Mouse (Mus musculus): ENCODE data around the gene Fam160b1. TPM values are rescaled to one million over a fixed set of nuclear protein-coding genes. Genes with fewer than 3 reads are reported as not detected.
A peak's percentile ranks its signal among the peaks of the same experiment; 100 is the strongest.

The Fam160b1 gene
- polyA plus RNA-seq (2015; fragmentation: Nextera tagmentation; extraction: Ambion mirVana): 13.5 and 13.7 TPM in 2 replicates

- Histone ChIP-seq H3K9me3 (no peaks in the 10 kb centered on the region), H3K4me2 (peak within 1 kb of the TSS; percentile 71), H3K27me3 (no peaks in the 10 kb centered on the region), H3K36me3 (no peaks in the 10 kb centered on the region), H3K4me1 (replicated peaks) (peaks cover 54% of the 10 kb centered on the region), H3K9ac (peak within 1 kb of the TSS; percentile 100), H3K4me3 (peak within 1 kb of the TSS; percentile 95), H3K27ac (peak within 1 kb of the TSS; percentile 98)
- ATAC-seq (ENCODE audit: low FRiP score): peak; percentile 93
- WGBS: under 1% methylated on average over 47 of the region's 70 CpGs
These were observed at the start of gene Fam160b1 for GRCm38 (mm10) chr19:57360341-57361130. Gene Fam160b1, plus strand, starts transcription at chr19:57360680.

GRCm38 (mm10) chr19:57313226-57313625, 47.3 kb upstream of the Fam160b1 start:
- peak overlapping the region; percentile 95 for H3K4me2 ChIP-seq
- no peak overlapping the region for H3K9ac ChIP-seq
- peak overlapping the region; percentile 72 for H3K4me3 ChIP-seq
- WGBS: 79% methylated on average over 10 of the region's 10 CpGs
- ATAC-seq (ENCODE audit: low FRiP score): no peak
- no peaks in the 10 kb centered on the region for H3K9me3 ChIP-seq
- H3K27ac ChIP-seq: no peak overlapping the region
- peaks cover 19% of the 10 kb centered on the region; the same call in 1 of the 2 replicates for H3K27me3 ChIP-seq
- peaks cover 17% of the 10 kb centered on the region for H3K4me1 ChIP-seq (replicated peaks)
- H3K36me3 ChIP-seq: no peaks in the 10 kb centered on the region

- Histone ChIP-seq H3K9ac (peak overlapping the region; percentile 86), H3K4me1 (replicated peaks) (peaks cover 17% of the 10 kb centered on the region), H3K4me2 (peak overlapping the region; percentile 95), H3K27ac (peak overlapping the region; percentile 89), H3K36me3 (no peaks in the 10 kb centered on the region), H3K4me3 (peak overlapping the region; percentile 72), H3K27me3 (peaks cover 19% of the 10 kb centered on the region; the same call in 1 of the 2 replicates), H3K9me3 (no peaks in the 10 kb centered on the region)
- WGBS: 47% methylated on average over 3 of the region's 3 CpGs
- no peak for ATAC-seq (ENCODE audit: low FRiP score)
These were observed 46.6 kb upstream of the Fam160b1 start for GRCm38 (mm10) chr19:57313891-57314345.

GRCm38 (mm10) chr19:57314346-57315012, 46.0 kb upstream of the Fam160b1 start, which contains the start of gene Ablim1:
Gene Ablim1, minus strand, starts transcription at chr19:57314919.
- 1% methylated on average over 52 of the region's 52 CpGs for WGBS
- peaks cover 17% of the 10 kb centered on the region for H3K4me1 ChIP-seq (replicated peaks)
- H3K4me2 ChIP-seq: peak within 1 kb of the TSS; percentile 95
- H3K9ac ChIP-seq: peak within 1 kb of the TSS; percentile 86
- H3K36me3 ChIP-seq: no peaks in the 10 kb centered on the region
- H3K27ac ChIP-seq: peak within 1 kb of the TSS; percentile 89
- H3K27me3 ChIP-seq: peaks cover 19% of the 10 kb centered on the region; the same call in 1 of the 2 replicates
- H3K4me3 ChIP-seq: peak within 1 kb of the TSS; percentile 72
- H3K9me3 ChIP-seq: no peaks in the 10 kb centered on the region
- peak; percentile 85 for ATAC-seq (ENCODE audit: low FRiP score)

- Histone ChIP-seq H3K36me3 (no peaks in the 10 kb centered on the region), H3K27me3 (peaks cover 19% of the 10 kb centered on the region; the same call in 1 of the 2 replicates), H3K4me3 (peak overlapping the region; percentile 72), H3K27ac (peak overlapping the region; percentile 89), H3K4me2 (peak overlapping the region; percentile 95), H3K9ac (peak overlapping the region; percentile 86), H3K9me3 (0 out of 2 replicates have a peak, but pooled peaks cover 2% of the 10 kb centered on the region), H3K4me1 (replicated peaks) (peaks cover 17% of the 10 kb centered on the region)
- 47% methylated on average over 11 of the region's 11 CpGs for WGBS
- ATAC-seq (ENCODE audit: low FRiP score): peak; percentile 37; the same call in 1 of the 2 replicates
These were observed 45.4 kb upstream of the Fam160b1 start for GRCm38 (mm10) chr19:57315013-57315565.

GRCm38 (mm10) chr19:57316597-57316996, 43.9 kb upstream of the Fam160b1 start:
- peaks cover 17% of the 10 kb centered on the region for H3K4me1 ChIP-seq (replicated peaks)
- no peak overlapping the region for H3K27ac ChIP-seq
- no peak overlapping the region for H3K4me2 ChIP-seq
- H3K9me3 ChIP-seq: 0 out of 2 replicates have a peak, but pooled peaks cover 2% of the 10 kb centered on the region
- H3K36me3 ChIP-seq: no peaks in the 10 kb centered on the region
- H3K9ac ChIP-seq: no peak overlapping the region
- ATAC-seq (ENCODE audit: low FRiP score): no peak
- 90% methylated on average over 3 of the region's 3 CpGs for WGBS
- H3K4me3 ChIP-seq: no peak overlapping the region
- peaks cover 19% of the 10 kb centered on the region; the same call in 1 of the 2 replicates for H3K27me3 ChIP-seq

- Histone ChIP-seq H3K9me3 (0 out of 2 replicates have a peak, but pooled peaks cover 2% of the 10 kb centered on the region), H3K4me1 (replicated peaks) (no peaks in the 10 kb centered on the region), H3K9ac (no peak overlapping the region), H3K27me3 (0 out of 2 replicates have a peak, but pooled peaks cover 6% of the 10 kb centered on the region), H3K4me2 (no peak overlapping the region), H3K4me3 (no peak overlapping the region), H3K36me3 (no peaks in the 10 kb centered on the region), H3K27ac (no peak overlapping the region)
- 77% methylated on average over 9 of the region's 9 CpGs for WGBS
- no peak for ATAC-seq (ENCODE audit: low FRiP score)
These were observed 39.7 kb upstream of the Fam160b1 start for GRCm38 (mm10) chr19:57320656-57321382.

GRCm38 (mm10) chr19:57321839-57322238, 38.6 kb upstream of the Fam160b1 start:
- H3K9ac ChIP-seq: no peak overlapping the region
- 93% methylated on average over 3 of the region's 3 CpGs for WGBS
- ATAC-seq (ENCODE audit: low FRiP score): no peak

GRCm38 (mm10) chr19:57322491-57322890, 38.0 kb upstream of the Fam160b1 start:
- WGBS: 63% methylated on average over 4 of the region's 4 CpGs
- Histone ChIP-seq H3K9ac (no peak overlapping the region), H3K9me3 (0 out of 2 replicates have a peak, but pooled peaks cover 2% of the 10 kb centered on the region), H3K4me2 (no peak overlapping the region), H3K27me3 (no peaks in the 10 kb centered on the region), H3K4me3 (no peak overlapping the region), H3K4me1 (replicated peaks) (no peaks in the 10 kb centered on the region), H3K36me3 (no peaks in the 10 kb centered on the region), H3K27ac (no peak overlapping the region)
- no peak for ATAC-seq (ENCODE audit: low FRiP score)

More at GRCm38 (mm10) chr19:57321839-57322238, 38.6 kb upstream of the Fam160b1 start:
- Histone ChIP-seq H3K27me3 (no peaks in the 10 kb centered on the region), H3K4me3 (no peak overlapping the region), H3K4me2 (no peak overlapping the region), H3K4me1 (replicated peaks) (no peaks in the 10 kb centered on the region), H3K9me3 (0 out of 2 replicates have a peak, but pooled peaks cover 2% of the 10 kb centered on the region), H3K27ac (no peak overlapping the region), H3K36me3 (no peaks in the 10 kb centered on the region)

GRCm38 (mm10) chr19:57323087-57323486, 37.4 kb upstream of the Fam160b1 start:
- H3K4me3 ChIP-seq: no peak overlapping the region

GRCm38 (mm10) chr19:57325748-57326300, 34.7 kb upstream of the Fam160b1 start:
- Histone ChIP-seq H3K9ac (no peak overlapping the region), H3K4me3 (no peak overlapping the region), H3K36me3 (no peaks in the 10 kb centered on the region), H3K9me3 (peaks cover 3% of the 10 kb centered on the region; the same call in 1 of the 2 replicates), H3K27me3 (no peaks in the 10 kb centered on the region), H3K4me2 (no peak overlapping the region), H3K27ac (no peak overlapping the region), H3K4me1 (replicated peaks) (no peaks in the 10 kb centered on the region)
- ATAC-seq (ENCODE audit: low FRiP score): no peak
- 34% methylated on average over 7 of the region's 7 CpGs for WGBS

More at GRCm38 (mm10) chr19:57323087-57323486, 37.4 kb upstream of the Fam160b1 start:
- Histone ChIP-seq H3K4me1 (replicated peaks) (no peaks in the 10 kb centered on the region), H3K27ac (no peak overlapping the region), H3K27me3 (no peaks in the 10 kb centered on the region), H3K9ac (no peak overlapping the region), H3K9me3 (0 out of 2 replicates have a peak, but pooled peaks cover 2% of the 10 kb centered on the region), H3K36me3 (no peaks in the 10 kb centered on the region), H3K4me2 (no peak overlapping the region)
- WGBS: 78% methylated on average over 8 of the region's 8 CpGs
- ATAC-seq (ENCODE audit: low FRiP score): no peak
